Mouse (Mus musculus) left cerebral cortex, postnatal 14 days (tissue): ENCODE measurements around the gene Rps3. TPM values are rescaled to one million over a fixed set of nuclear protein-coding genes. Genes with fewer than 3 reads are reported as not detected.

Source experiments
- DNase-seq, 2 experiments: peaks; one replicate each; pipeline ENCODE4 v3.0.0; 2021 to 2022; ENCODE audit warnings: low spot score in 2 of 2, mixed read lengths in 1 of 2
- intact Hi-C: fragments of 180-260 bp; cut with DNase I; formaldehyde crosslinking; loops from one replicate; pipeline ENCODE4 v1.15.1; 2025
- total RNA-seq, 2 experiments: library from RNA; stranded (reverse); gene quantifications; 2 replicates each; pipeline ENCODE4 v1.2.3; 2021

The Rps3 gene
- total RNA-seq, 2 experiments from 2014 or later: 221 to 235 TPM

DNA sequence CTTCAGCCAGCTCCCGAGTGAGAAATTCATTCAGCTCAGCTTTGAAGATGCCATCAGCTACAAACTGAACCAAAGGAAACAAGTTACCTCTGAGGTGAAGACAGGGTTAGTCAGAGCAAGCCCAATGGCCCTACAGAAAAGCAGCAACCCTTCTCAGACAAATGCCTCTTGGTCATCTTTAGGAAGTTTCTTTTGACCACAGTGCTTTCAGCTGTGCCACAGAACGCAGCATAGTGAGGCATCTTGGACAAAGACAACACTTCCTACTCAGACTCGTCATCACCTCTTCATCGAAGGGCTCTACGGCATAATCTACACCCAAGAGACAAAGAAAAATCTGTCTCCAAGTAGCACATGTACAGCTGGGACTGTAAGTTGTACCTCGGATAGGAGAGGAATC, 901 bp downstream of the Rps3 start:
- intact Hi-C loops: no loop called here
- no peak for DNase-seq

DNA sequence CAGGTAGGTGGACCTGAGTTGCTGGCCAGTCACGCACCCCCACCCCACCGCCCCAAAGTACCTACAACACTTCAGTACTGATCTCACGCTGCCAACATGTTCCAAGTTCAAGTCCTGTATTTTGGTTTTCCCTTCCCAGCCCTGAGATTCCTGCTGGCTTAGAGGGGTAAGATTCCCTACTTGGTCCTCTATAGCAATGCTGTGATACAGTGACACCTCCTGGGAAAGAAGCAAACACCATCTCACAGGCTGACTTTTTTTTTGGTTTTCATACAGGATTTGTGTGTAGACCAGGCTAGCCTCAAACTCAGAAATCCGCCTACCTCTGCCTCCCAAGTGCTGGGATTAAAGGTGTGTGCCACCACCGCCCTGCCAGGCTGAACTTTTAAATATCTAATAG, 6.3 kb downstream of the Rps3 start:
- intact Hi-C loops: no loop called here
- no peak for DNase-seq

GRCm38 (mm10) chr7:99476558-99477114, 6.9 kb downstream of the Rps3 start:
- intact Hi-C loops: no loop called here

DNA sequence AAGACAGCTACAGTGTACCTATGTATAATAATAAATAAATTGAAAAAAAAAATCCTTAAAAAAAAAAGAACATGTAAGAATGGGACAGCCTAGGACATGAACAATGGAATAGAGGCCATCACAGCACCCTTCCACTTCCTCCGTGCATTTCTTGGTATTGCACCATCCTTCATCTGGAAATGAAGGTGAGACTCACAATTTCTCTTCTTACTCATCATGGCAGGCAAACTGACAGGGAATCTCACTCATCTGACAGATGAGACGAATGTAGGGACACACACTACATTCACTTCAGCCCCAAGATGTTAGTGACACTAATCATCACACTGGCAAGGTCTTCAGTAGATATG, 8.0 kb downstream of the Rps3 start:
- intact Hi-C loops: no loop called here

More at GRCm38 (mm10) chr7:99476558-99477114, 6.9 kb downstream of the Rps3 start:
- DNase-seq: no peak

DNA sequence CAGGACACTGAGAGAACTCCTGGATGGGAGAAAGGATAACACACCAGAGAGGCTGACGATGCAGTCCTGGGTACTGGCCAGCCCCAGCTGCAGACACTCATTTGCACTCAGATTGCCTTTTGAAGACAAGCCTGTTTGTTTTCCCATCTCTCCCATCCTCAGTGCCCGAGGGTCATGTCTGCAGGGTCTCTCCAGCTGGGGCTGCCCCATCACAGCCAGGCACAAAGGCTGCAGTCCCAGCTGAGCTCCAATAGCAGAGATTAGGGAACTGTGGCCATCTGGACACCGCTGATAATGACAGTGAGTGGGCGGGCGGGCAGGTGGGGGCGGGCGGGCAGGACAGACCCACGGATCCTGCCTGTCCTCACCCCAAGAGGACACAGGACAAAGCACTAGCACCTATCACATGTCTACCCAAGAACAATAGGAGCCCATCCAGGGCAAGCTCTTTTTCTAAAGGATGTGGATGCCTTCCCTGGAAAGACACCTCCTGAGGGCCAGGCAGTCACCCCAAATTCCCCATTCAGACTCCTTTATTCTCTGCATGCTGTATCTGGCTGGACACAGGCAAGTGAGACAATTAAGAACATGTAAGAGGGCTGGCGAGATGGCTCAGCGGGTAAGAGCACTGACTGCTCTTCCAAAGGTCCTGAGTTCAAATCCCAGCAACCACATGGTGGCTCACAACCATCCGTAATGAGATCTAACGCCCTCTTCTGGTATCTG, 8.5 kb downstream of the Rps3 start:
- intact Hi-C loops: no loop called here
- DNase-seq: peak in 1 of 2 experiments; percentile 46

More for the DNA sequence above, 8.0 kb downstream of the Rps3 start:
- DNase-seq: no peak

DNA sequence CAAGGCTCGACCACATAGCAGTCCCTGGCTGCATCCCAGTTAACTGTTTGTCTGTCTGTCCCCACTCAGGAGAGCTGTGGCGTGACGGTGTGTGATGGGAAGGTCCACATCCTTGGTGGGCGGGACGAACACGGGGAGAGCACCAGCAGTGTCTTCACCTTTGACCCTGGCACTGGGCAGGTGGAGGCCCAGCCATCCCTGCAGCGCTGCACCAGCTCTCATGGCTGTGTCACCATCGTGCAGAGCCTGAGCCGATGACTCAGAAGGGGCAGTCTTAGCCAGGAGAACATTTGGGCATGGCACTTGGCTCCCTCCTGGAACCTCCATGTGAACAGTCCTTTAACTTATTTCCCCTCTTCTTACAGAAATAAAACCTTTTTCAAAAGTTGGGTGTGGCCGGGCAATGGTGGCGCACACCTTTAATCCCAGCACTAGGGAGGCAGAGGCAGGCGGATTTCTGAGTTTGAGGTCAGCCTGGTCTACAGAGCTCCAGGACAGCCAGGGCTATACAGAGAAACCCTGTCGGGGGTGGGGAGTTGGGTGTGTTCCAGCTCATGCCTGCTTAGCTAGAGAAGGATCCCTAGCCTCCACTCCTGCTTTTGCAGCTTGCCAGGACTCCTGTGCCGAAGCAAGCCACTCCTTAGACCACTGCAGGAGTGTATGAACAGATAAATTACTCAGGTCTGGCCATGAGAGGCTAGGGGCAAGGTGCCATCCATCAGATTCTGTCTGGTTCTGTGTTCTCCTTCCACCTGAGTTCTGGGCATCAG, 9.7 kb downstream of the Rps3 start:
- DNase-seq: no peak
- intact Hi-C loops: no loop called here

GRCm38 (mm10) chr7:99471578-99471977, 12.0 kb downstream of the Rps3 start:
- intact Hi-C loops: no loop called here
- no peak for DNase-seq

DNA sequence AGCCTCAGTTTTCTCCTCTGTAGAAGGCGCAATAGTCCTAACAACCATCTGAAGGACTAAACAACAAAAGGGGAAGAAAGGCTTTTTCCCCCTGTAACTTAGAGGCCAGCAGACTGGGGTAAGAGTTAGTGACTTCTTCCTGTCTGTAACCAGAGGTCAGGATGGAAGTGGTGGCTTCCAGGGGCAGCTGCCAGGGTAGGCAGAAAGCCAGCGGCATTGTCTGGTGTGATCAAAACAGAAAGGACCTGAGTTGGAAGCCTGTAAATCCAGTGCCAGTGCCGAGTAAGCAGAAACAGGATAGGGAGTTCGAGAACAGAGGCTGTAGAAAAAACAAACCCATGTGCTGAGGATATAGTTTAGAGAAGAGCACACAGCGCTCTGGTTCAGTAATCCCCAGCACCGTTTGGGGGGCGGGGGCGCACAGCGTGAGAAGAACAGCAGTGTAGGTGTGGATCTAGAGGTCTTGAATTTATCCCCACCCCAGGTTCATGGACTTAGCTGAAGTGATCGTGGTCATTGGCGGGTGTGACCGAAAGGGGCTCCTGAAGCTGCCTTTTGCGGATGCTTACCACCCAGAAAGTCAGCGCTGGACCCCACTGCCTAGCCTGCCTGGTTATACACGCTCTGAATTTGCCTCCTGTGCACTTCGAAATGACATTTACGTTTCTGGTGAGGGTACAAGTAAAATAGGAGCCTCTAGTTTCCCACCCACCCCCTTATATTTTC, 13.7 kb downstream of the Rps3 start:
- intact Hi-C loops: no loop called here
- no peak for DNase-seq

GRCm38 (mm10) chr7:99468283-99469132, 15.0 kb downstream of the Rps3 start:
- peak; percentile 76 to 87 for DNase-seq
- intact Hi-C loops: no loop called here

GRCm38 (mm10) chr7:99467916-99468282, 15.6 kb downstream of the Rps3 start:
- DNase-seq: peak; percentile 46 to 61

GRCm38 (mm10) chr7:99465811-99466210, 17.7 kb downstream of the Rps3 start, which contains the start of gene Klhl35:
Klhl35 (plus strand) TSS chr7:99466004.
- DNase-seq: no peak
- intact Hi-C loops: no loop called here

More at GRCm38 (mm10) chr7:99467916-99468282, 15.6 kb downstream of the Rps3 start:
- intact Hi-C loops: no loop called here

DNA sequence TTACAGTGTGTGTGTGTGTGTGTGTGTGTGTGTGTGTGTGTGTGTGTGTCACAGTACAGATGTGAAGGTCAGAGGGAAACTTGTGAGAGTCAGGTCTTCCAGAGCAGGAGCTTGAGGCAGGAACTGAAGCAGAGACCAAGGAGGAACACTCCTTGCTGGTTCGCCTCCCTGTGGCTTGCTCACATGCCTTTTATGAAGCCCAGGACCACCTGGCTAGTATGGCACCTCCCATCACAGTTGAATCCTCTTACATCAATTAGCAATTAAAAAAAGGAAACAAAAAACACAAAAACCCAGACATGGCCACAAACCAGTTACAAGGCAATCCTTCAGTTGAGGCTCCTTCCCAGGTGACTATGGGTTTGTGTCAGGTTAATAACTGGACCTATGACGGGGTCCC, 20.4 kb downstream of the Rps3 start:
- intact Hi-C loops: no loop called here
- no peak for DNase-seq

GRCm38 (mm10) chr7:99459888-99460652, 23.5 kb downstream of the Rps3 start:
- DNase-seq: peak in 1 of 2 experiments; percentile 56
- intact Hi-C loops: no loop called here

- intact Hi-C loops: no loop called here
- DNase-seq: peak; percentile 46 to 91
These were observed 24.7 kb downstream of the Rps3 start for GRCm38 (mm10) chr7:99458849-99459248.

DNA sequence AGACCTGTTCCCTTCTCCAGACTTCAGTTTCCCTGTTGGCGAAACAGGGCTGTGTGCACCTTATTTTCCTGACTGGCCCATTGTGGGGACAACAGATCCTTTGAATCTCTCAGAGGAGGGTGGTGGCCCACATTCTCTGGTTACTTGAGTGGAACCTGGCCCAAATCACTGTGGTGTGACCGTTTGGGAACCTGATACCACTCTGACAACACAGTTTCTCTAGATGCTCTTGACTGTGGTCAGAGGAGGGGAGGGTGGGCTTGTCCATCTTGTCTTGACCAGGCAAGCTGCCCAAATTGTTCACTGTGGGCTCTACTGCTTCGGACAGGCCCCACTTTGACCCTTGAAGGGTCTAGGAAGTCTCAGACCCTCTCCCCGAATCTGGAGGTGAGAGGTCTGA, 29.5 kb downstream of the Rps3 start:
- intact Hi-C loops: loop anchor here (5.0 kb wide), 1 partner anchor 122 kb away; no protein-coding TSS in a partner anchor
- DNase-seq: no peak

GRCm38 (mm10) chr7:99452859-99453258, 30.7 kb downstream of the Rps3 start:
- intact Hi-C loops: loop anchor here (5.0 kb wide), 1 partner anchor 121 kb away; no protein-coding TSS in a partner anchor
- DNase-seq: no peak

DNA sequence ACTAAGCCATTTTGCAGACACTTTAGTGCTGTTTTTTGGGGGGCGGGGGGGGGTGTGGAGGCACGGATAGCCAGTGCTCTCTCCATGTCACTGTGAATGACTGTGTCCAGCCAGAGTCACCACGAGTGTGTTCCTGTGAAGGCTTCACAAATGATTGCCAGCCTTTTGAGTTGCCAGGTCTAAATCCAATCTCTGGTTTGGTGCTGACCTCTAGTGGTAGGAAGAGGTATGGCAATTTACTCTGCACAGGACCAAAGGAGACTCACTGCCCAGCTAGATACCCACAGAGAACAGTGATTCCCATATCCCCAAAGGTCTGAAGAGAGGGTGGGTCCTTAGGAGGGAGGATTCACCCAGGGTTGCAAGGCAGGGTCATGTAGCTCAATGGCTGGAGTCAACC, 32.8 kb downstream of the Rps3 start:
- DNase-seq: peak; percentile 85 to 87
- intact Hi-C loops: loop anchor here (1.0 to 5.0 kb wide), 2 partner anchors 75 to 118 kb away; no protein-coding TSS in a partner anchor

DNA sequence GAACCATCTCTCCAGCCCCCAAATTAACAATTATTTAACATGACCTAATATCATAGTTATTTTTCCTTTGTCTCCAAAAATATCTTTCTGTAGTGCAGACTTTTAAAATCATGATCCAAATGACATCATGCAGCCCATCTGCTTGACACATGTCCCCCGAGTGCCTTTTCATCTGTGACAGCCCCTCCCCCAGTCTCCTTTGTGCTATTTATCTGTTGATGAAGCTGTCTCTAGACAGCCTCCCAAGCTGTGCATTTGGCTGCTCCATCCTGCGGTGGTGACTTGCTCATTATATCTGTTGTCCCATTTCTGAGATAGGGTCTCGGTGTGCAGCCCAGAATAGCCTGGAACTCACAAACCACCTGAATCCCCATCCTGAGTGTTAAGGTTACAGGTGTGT, 33.8 kb downstream of the Rps3 start:
- DNase-seq: no peak
- intact Hi-C loops: loop anchor here (1.0 to 5.0 kb wide), 2 partner anchors 74 to 117 kb away; no protein-coding TSS in a partner anchor
